Mouse (Mus musculus): ENCODE data around the gene Pcp2.

- TF ChIP-seq CTCF (IDR thresholded peaks at IDR 0.05; ENCODE audit: low read depth) (no peak), EP300 (IDR thresholded peaks at IDR 0.05; ENCODE audit: low read depth) (no peak)
Observed at GRCm38 (mm10) chr8:3609816-3610150, 15.6 kb downstream of the Pcp2 start.
